Mouse (Mus musculus): ENCODE results near the gene Golt1a. TPM values are rescaled to one million over a fixed set of nuclear protein-coding genes. Genes with fewer than 3 reads are reported as not detected.

Gene Golt1a
- total and polyA plus RNA-seq, 3 experiments = not detected

DNA sequence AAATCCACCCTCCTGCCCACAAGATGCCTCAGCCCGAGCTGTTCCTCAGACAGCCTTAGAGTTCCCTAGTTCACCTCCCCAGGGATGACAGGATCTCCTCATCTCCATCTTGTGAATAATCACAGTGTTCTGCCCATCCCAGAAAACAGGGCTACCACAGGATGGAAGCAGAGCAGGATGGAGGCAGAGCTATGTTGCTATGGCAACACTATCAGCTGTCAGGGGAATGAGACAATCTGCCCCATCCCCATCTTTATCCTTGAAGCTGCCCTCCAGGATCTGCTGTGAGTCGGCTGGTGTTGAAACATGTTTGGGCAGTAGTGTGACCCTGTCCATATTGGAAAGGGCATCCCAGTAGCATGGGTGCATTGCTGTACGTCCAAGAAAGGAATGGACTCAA is 21.5 kb downstream of the Golt1a start:
- peaks cover 78% of the 10 kb centered on the region for H3K27me3 ChIP-seq (replicated peaks)
- H3K9ac ChIP-seq (ENCODE audit: insufficient read depth, low read depth) = no peak overlapping the region
- H3K4me2 ChIP-seq (ENCODE audit: insufficient read depth, low read depth, poor library complexity, severe bottlenecking) = no peak overlapping the region
- dilution Hi-C loops (cut with MboI; ENCODE audit: extremely low pct_ligation_motif_present, extremely low pct_unique_long_range_greater_than_20kb, low sequenced_read_pairs) = no loop called here
- in situ Hi-C loops (cut with MboI; ENCODE audit: low pct_ligation_motif_present, low pct_unique_long_range_greater_than_20kb, low sequenced_read_pairs) = no loop called here
- peaks cover 6% of the 10 kb centered on the region for H3K9me3 ChIP-seq (replicated peaks; ENCODE audit: low read length)
- no peak for DNase-seq (ENCODE audit: extremely low read depth)
- no peaks in the 10 kb centered on the region for H3K36me3 ChIP-seq (replicated peaks in 1 of 2; ENCODE audit: control insufficient read depth in 1 of 2, insufficient read depth in 1 of 2, low read length in 1 of 2)
- no peak overlapping the region for H3K4me3 ChIP-seq (replicated peaks in 1 of 3; ENCODE audit: low read depth in 2 of 3, low read length in 2 of 3, poor library complexity in 1 of 3)
- H3K79me2 ChIP-seq (replicated peaks; ENCODE audit: control insufficient read depth, extremely low read depth, insufficient read depth, poor library complexity, severe bottlenecking) = no peaks in the 10 kb centered on the region
- TF ChIP-seq CHD1 (IDR thresholded peaks at IDR 0.05; ENCODE audit: low read depth, low read length) = no peak
- TF ChIP-seq POLR2AphosphoS2 (IDR thresholded peaks at IDR 0.05; ENCODE audit: low read depth, low read length) = no peak
- no peak for TF ChIP-seq MXI1 (IDR thresholded peaks at IDR 0.05; ENCODE audit: low read depth, low read length)
- TF ChIP-seq CHD2 (IDR thresholded peaks at IDR 0.05; ENCODE audit: low read length) = no peak
- no peak for TF ChIP-seq NELFE (IDR thresholded peaks at IDR 0.05; ENCODE audit: low read depth, low read length)
- TF ChIP-seq ZNF384 (IDR thresholded peaks at IDR 0.05; ENCODE audit: low read depth, low read length) = no peak
- no peak for TF ChIP-seq JUN (IDR thresholded peaks at IDR 0.05; ENCODE audit: insufficient read depth, low read depth, low read length)
- TF ChIP-seq SMC3 (IDR thresholded peaks at IDR 0.05; ENCODE audit: low read depth, low read length) = no peak
- TF ChIP-seq MEF2A (IDR thresholded peaks at IDR 0.05; ENCODE audit: borderline replicate concordance, low read depth, low read length) = no peak
- no peak for TF ChIP-seq CTCF (conservative IDR thresholded peaks at IDR 0.05 in 1 of 2, IDR thresholded peaks at IDR 0.05 in 1 of 2; ENCODE audit: low read depth in 2 of 2, low read length in 2 of 2)
- no peak for TF ChIP-seq BHLHE40 (IDR thresholded peaks at IDR 0.05; ENCODE audit: low read depth, low read length)
- TF ChIP-seq MYC (IDR thresholded peaks at IDR 0.05; ENCODE audit: low read depth, low read length) = no peak
- no peak for TF ChIP-seq ETS1 (conservative IDR thresholded peaks at IDR 0.05; ENCODE audit: low read depth, low read length)
- TF ChIP-seq EP300 (IDR thresholded peaks at IDR 0.05; ENCODE audit: low read length) = no peak
- TF ChIP-seq USF1 (IDR thresholded peaks at IDR 0.05; ENCODE audit: low read depth, low read length) = no peak
- TF ChIP-seq SIN3A (IDR thresholded peaks at IDR 0.05; ENCODE audit: low read length) = no peak
- TF ChIP-seq KAT2A (IDR thresholded peaks at IDR 0.05; ENCODE audit: insufficient replicate concordance, low read length) = no peak
- TF ChIP-seq E2F4 (IDR thresholded peaks at IDR 0.05; ENCODE audit: insufficient replicate concordance, low read depth, low read length) = no peak
- no peak overlapping the region for H3K27ac ChIP-seq (ENCODE audit: insufficient read depth, low read depth)
- no peaks in the 10 kb centered on the region for H3K4me1 ChIP-seq (ENCODE audit: control insufficient read depth in 1 of 2, insufficient read depth in 2 of 2)

DNA sequence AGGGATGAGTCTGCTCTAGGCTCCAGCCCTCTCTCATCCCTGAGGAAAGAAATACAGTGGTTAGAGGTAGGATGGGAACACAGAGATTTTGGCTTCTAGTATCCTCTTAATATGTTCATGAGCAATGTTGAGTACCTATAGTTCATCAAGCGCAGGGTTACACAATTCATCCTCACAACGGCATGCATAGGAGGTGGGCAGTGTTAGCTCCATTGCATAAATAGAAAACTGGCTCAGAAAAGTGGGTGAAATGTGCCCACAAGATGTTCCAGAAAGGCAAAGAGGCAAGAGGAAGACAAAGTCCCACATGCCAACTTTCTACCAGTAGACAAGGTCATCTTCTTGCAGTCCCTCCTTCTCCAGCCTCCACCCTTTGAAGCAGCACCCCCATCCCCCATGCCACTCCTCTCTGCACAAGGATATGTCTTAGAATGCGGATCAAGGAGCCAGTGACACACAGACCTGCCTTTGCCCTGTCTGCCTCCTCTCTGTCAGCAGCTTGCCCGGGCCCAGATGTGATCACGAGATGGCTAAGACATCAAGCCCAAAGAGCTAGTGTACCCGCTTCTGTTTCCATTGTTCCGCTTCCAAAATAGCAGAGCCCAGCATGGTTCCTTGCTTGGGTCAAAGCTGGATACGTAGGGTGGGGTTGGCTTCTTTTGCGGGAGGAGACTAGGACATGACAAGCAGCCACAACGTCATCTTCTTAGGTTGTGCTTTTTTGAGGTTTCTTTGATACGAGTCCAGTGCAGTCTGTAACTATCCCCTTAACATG is 23.2 kb downstream of the Golt1a start:
- DNase-seq (ENCODE audit: extremely low read depth) = no peak
- Histone ChIP-seq H3K9me3 (replicated peaks; ENCODE audit: low read length) (peaks cover 6% of the 10 kb centered on the region), H3K4me1 (ENCODE audit: control insufficient read depth in 1 of 2, insufficient read depth in 2 of 2) (no peaks in the 10 kb centered on the region), H3K27ac (ENCODE audit: insufficient read depth, low read depth) (no peak overlapping the region), H3K79me2 (replicated peaks; ENCODE audit: control insufficient read depth, extremely low read depth, insufficient read depth, poor library complexity, severe bottlenecking) (no peaks in the 10 kb centered on the region), H3K4me2 (ENCODE audit: insufficient read depth, low read depth, poor library complexity, severe bottlenecking) (no peak overlapping the region), H3K27me3 (replicated peaks) (peaks cover 76% of the 10 kb centered on the region), H3K36me3 (replicated peaks in 1 of 2; ENCODE audit: control insufficient read depth in 1 of 2, insufficient read depth in 1 of 2, low read length in 1 of 2) (no peaks in the 10 kb centered on the region), H3K4me3 (replicated peaks in 1 of 3; ENCODE audit: low read depth in 2 of 3, low read length in 2 of 3, poor library complexity in 1 of 3) (no peak overlapping the region), H3K9ac (ENCODE audit: insufficient read depth, low read depth) (no peak overlapping the region)
- TF ChIP-seq MXI1 (IDR thresholded peaks at IDR 0.05; ENCODE audit: low read depth, low read length) = no peak
- TF ChIP-seq USF2 (conservative IDR thresholded peaks at IDR 0.05; ENCODE audit: low read depth, low read length) = no peak
- TF ChIP-seq SIN3A (IDR thresholded peaks at IDR 0.05; ENCODE audit: low read length) = no peak
- no peak for TF ChIP-seq MAFK (IDR thresholded peaks at IDR 0.05; ENCODE audit: insufficient replicate concordance, low read length)
- no peak for TF ChIP-seq USF1 (IDR thresholded peaks at IDR 0.05; ENCODE audit: low read depth, low read length)
- TF ChIP-seq KAT2A (IDR thresholded peaks at IDR 0.05; ENCODE audit: insufficient replicate concordance, low read length) = no peak
- no peak for TF ChIP-seq TCF12 (IDR thresholded peaks at IDR 0.05; ENCODE audit: low read depth, low read length)
- no peak for TF ChIP-seq BHLHE40 (IDR thresholded peaks at IDR 0.05; ENCODE audit: low read depth, low read length)
- TF ChIP-seq RAD21 (IDR thresholded peaks at IDR 0.05; ENCODE audit: low read depth, low read length) = no peak
- no peak for TF ChIP-seq NELFE (IDR thresholded peaks at IDR 0.05; ENCODE audit: low read depth, low read length)
- TF ChIP-seq MAX (IDR thresholded peaks at IDR 0.05; ENCODE audit: low read length) = no peak
- TF ChIP-seq JUND (conservative IDR thresholded peaks at IDR 0.05; ENCODE audit: low read depth, low read length) = no peak
- no peak for TF ChIP-seq CHD2 (IDR thresholded peaks at IDR 0.05; ENCODE audit: low read length)
- TF ChIP-seq GABPA (IDR thresholded peaks at IDR 0.05; ENCODE audit: insufficient replicate concordance, low read depth, low read length) = no peak
- no peak for TF ChIP-seq JUN (IDR thresholded peaks at IDR 0.05; ENCODE audit: insufficient read depth, low read depth, low read length)
- no peak for TF ChIP-seq HCFC1 (IDR thresholded peaks at IDR 0.05; ENCODE audit: low read depth, low read length)
- TF ChIP-seq E2F4 (IDR thresholded peaks at IDR 0.05; ENCODE audit: insufficient replicate concordance, low read depth, low read length) = no peak
- TF ChIP-seq MYC (IDR thresholded peaks at IDR 0.05; ENCODE audit: low read depth, low read length) = no peak
- no peak for TF ChIP-seq MEF2A (IDR thresholded peaks at IDR 0.05; ENCODE audit: borderline replicate concordance, low read depth, low read length)
- in situ Hi-C loops (cut with MboI; ENCODE audit: low pct_ligation_motif_present, low pct_unique_long_range_greater_than_20kb, low sequenced_read_pairs) = no loop called here
- dilution Hi-C loops (cut with MboI; ENCODE audit: extremely low pct_ligation_motif_present, extremely low pct_unique_long_range_greater_than_20kb, low sequenced_read_pairs) = no loop called here
